Mouse (Mus musculus) heart, postnatal 0 days (tissue): ENCODE measurements around the gene Sertad2.

Source experiments
- CTCF ChIP-seq: IDR thresholded peaks from 2 replicates; pipeline ENCODE4 v1.5.1; 2016; ENCODE audit warnings: antibody characterized with exemption, control low read depth, low read depth
- EP300 ChIP-seq: IDR thresholded peaks from 2 replicates; pipeline ENCODE4 v1.6.1; 2016; ENCODE audit warnings: antibody characterized with exemption, low read depth

- TF ChIP-seq CTCF (peak; percentile 53), EP300 (no peak)
Measured at GRCm38 (mm10) chr11:20671789-20672392, 128.8 kb downstream of the Sertad2 start.
